Mouse (Mus musculus): ENCODE results near the gene Rnf213.

Gene Rnf213

DNA sequence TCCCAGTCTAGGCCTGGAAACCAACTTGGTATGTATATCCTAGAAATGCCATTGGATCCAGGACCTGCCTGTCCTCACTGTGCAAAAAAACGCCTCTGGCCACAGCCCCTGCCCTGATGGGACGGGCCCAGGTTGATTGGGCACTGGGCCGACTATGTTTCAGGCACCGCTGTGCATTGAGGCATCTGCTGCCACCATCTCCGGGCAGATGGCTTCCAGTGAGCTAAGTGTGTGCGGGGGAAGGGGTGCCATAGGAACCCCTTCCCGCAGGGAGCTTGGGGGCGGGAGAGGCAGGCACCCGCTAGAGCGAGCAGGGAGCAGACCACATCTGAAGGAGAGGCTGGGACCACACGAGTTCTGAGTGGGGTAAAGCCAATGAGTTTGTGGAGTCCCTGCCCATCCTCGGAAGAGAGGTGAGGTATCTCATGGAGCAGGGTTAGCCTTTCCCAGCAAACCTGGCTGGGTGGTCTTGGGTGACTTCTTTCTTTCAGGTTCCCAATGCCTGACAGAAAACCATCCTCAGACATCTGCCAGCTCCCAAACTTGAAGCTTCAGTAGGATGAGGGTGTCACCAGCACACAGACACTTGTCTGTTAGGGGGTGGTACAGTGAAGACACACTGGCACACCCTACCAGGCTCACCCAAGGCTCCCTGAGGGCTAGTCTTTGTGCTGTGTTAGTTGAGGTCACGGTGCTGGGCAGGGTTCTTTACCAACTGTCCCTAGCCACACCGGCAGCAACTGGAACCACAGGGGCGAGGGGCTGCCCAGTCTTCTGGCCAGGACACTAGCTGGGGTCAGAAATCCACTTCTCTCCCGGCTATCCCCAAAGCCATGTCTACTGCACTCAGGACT lies 123.2 kb downstream of the Rnf213 start:
- DNase-seq (ENCODE audit: low spot score) = no peak

GRCm38 (mm10) chr11:119516677-119517361 lies 123.9 kb downstream of the Rnf213 start:
- DNase-seq (ENCODE audit: low spot score) = peak; percentile 17

GRCm38 (mm10) chr11:119519387-119519786 lies 126.5 kb downstream of the Rnf213 start:
- DNase-seq (ENCODE audit: low spot score) = no peak

DNA sequence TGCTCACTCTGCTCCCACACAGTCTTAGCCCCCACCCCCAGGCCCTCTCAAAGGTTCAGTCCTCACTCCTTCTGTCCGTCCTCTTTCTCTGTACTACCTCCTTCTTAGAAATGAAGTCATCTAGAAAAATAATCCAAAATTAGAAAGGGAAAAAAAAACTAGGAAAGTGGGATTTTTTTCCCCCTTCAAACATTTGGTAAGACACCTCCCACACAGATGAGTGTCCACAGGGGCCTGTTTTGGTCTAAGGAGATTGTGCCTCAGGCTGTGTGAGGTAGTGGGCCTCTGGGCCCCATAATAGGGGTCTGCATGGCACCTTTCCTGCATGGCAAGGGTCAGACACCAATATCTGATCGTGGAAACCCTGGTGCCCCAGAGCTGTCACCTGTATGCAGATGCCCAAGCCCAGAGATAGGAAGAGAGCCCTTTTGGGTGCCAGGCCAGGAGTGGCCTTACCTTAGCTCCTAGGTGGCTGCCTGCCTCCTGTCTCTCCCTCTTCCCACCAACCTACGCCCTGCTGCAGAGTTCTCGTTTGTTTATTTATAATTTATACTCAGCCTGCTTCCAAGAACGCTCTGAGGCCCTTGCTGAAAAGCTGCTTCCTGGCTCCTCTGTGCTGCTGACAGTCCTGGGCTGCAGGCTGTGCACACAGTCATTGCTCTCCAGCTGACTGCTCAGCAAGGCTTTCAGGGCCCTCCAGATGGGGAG lies 127.3 kb downstream of the Rnf213 start:
- no peak for DNase-seq (ENCODE audit: low spot score)

- DNase-seq (ENCODE audit: low spot score) = no peak
Observed at GRCm38 (mm10) chr11:119520713-119521063, 127.8 kb downstream of the Rnf213 start.

DNA sequence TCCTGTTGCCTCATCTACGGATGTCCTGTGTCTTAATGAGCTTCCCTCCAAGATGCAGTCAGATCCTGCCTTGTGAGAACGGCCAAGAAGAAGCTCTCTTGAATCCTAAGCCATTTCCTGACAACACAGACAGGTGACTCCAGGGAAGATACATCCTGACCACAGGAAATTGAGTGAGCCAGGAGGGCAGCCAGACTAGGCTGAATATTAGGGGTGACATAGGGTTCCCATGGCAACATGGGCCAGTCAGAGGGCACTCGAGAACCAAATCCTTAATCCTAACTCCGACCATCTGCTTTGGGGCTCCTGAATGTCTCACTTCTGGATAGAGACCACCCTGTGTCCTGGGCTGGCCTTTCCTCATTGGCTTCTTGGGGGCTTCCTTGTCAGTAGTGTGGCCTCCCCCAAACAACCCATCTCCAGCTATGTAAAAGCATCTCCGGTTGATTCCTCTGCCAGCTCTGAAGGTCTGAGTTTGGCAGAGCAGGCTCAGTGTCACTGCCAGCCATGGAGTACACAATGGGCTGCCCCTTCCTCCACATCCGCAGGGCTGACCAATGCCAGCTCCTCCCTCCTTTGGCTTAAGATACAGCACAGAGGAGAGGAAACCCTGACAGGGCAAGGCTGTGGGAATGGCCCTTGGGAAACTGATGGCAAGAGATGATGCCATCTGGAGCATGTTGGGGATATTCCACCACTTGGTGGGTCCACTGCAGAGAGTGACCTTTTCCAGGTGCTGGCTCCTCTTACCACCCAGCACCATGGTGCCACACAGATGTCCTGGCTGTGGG lies 129.2 kb downstream of the Rnf213 start:
- no peak for DNase-seq (ENCODE audit: low spot score)

- DNase-seq (ENCODE audit: low spot score) = no peak
Observed at GRCm38 (mm10) chr11:119522779-119523178, 129.9 kb downstream of the Rnf213 start.

GRCm38 (mm10) chr11:119523392-119523791 lies 130.5 kb downstream of the Rnf213 start:
- no peak for DNase-seq (ENCODE audit: low spot score)

- DNase-seq (ENCODE audit: low spot score) = peak; percentile 88
Observed at GRCm38 (mm10) chr11:119524545-119524949, 131.6 kb downstream of the Rnf213 start.

- DNase-seq (ENCODE audit: low spot score) = no peak
Observed at GRCm38 (mm10) chr11:119526068-119526966, 133.4 kb downstream of the Rnf213 start.

DNA sequence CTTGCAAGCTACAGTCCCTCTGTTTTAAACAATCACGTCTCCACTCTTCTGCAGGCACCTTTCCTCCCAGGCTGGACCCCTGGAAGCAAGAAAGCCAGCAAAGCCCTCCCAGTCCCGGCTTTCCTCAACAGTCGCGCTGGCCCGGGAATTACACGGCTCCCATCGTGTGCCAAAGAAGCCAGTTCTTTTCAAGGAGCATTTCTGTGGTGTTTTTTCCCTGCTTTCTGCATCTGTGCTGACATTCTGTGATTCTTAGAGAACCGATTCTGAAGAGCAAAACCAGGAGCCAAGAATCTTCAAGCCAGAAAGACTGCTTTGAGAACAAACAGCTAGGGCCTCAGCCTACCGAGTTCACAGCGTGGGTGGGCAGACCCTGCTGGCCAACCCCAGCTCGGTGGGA lies 136.0 kb downstream of the Rnf213 start:
- DNase-seq (ENCODE audit: low spot score) = no peak

GRCm38 (mm10) chr11:119532460-119532859 lies 139.6 kb downstream of the Rnf213 start:
- no peak for DNase-seq (ENCODE audit: low spot score)

- no peak for DNase-seq (ENCODE audit: low spot score)
Observed at GRCm38 (mm10) chr11:119533745-119534144, 140.8 kb downstream of the Rnf213 start.

Data from ovary, adult 18-20 months (tissue).